Mouse (Mus musculus) MEL (cell line): ENCODE data around the gene Prickle1. TPM values are rescaled to one million over a fixed set of nuclear protein-coding genes. Genes with fewer than 3 reads are reported as not detected.

Source experiments
- DNase-seq: peaks from one replicate; pipeline ENCODE4 v3.0.0; 2011; ENCODE audit warnings: low read depth, low spot score
- H3K27ac ChIP-seq: 2 replicates; pipeline ENCODE4 v1.5.1; 2012; ENCODE audit warnings: low read depth, mild to moderate bottlenecking, control low read depth, low read length, moderate library complexity; ENCODE audit not compliant: control insufficient read depth
- H3K27me3 ChIP-seq, 2 experiments: fragments of 150-350 bp in 1 of 2; sonication (generic) in 1 of 2; 2 replicates each; pipeline ENCODE4 v1.6.1; 2012; ENCODE audit warnings: low read length in 2 of 2, mild to moderate bottlenecking in 2 of 2, improper control_type of control experiment in 1 of 2, moderate library complexity in 1 of 2; ENCODE audit not compliant: insufficient read depth in 2 of 2, control insufficient read depth in 1 of 2
- H3K36me3 ChIP-seq, 2 experiments: 2 replicates each; pipeline ENCODE4 v1.6.1; 2012 to 2014; ENCODE audit warnings: low read length in 2 of 2, improper control_type of control experiment in 1 of 2, inconsistent platforms in 1 of 2, mild to moderate bottlenecking in 1 of 2; ENCODE audit not compliant: insufficient read depth in 2 of 2, control insufficient read depth in 1 of 2
- H3K4me1 ChIP-seq, 2 experiments: fragments of 150-350 bp in 1 of 2; sonication (generic) in 1 of 2; 2 replicates each; pipeline ENCODE4 v1.6.1; 2012; ENCODE audit warnings: low read length in 2 of 2, improper control_type of control experiment in 1 of 2, mild to moderate bottlenecking in 1 of 2; ENCODE audit not compliant: insufficient read depth in 2 of 2, control insufficient read depth in 1 of 2
- H3K4me3 ChIP-seq, 2 experiments: fragments of 150-350 bp in 1 of 2; sonication (generic) in 1 of 2; 2 replicates each; pipeline ENCODE4 v1.5.1; 2012; ENCODE audit warnings: low read depth in 2 of 2, low read length in 2 of 2, mild to moderate bottlenecking in 2 of 2, moderate library complexity in 2 of 2, control low read depth in 1 of 2, improper control_type of control experiment in 1 of 2; ENCODE audit not compliant: control insufficient read depth in 1 of 2, insufficient read depth in 1 of 2
- H3K79me2 ChIP-seq: 2 replicates; pipeline ENCODE4 v1.6.1; 2012; ENCODE audit warnings: mild to moderate bottlenecking, low read length, moderate library complexity; ENCODE audit not compliant: control insufficient read depth, poor library complexity, insufficient read depth
- H3K9ac ChIP-seq: 2 replicates; pipeline ENCODE4 v1.6.1; 2012; ENCODE audit warnings: low read depth, mild to moderate bottlenecking, control low read depth, low read length, moderate library complexity; ENCODE audit not compliant: control insufficient read depth, poor library complexity, severe bottlenecking
- H3K9me3 ChIP-seq: fragments of 150-350 bp; sonication (generic); replicated peaks from 2 replicates; pipeline ENCODE4 v1.6.1; 2012; ENCODE audit warnings: mild to moderate bottlenecking, low read length, improper control_type of control experiment, moderate library complexity; ENCODE audit not compliant: insufficient read depth
- EP300 ChIP-seq, 2 experiments: IDR thresholded peaks; 2 replicates each; pipeline ENCODE4 v1.6.1; 2011; ENCODE audit warnings: improper control_type of control experiment in 2 of 2, low read length in 2 of 2, low read depth in 1 of 2, mild to moderate bottlenecking in 1 of 2
- MAX ChIP-seq: IDR thresholded peaks from 2 replicates; pipeline ENCODE4 v1.6.1; 2011; ENCODE audit warnings: low read length, improper control_type of control experiment
- MAZ ChIP-seq: IDR thresholded peaks from 2 replicates; pipeline ENCODE4 v1.6.1; 2012; ENCODE audit warnings: low read depth, mild to moderate bottlenecking, inconsistent platforms, low read length, improper control_type of control experiment
- MEF2A ChIP-seq: IDR thresholded peaks from 2 replicates; pipeline ENCODE4 v1.6.1; 2014; ENCODE audit warnings: low read depth, mild to moderate bottlenecking, inconsistent platforms, low read length, improper control_type of control experiment; ENCODE audit not compliant: poor library complexity, insufficient replicate concordance, severe bottlenecking; ENCODE audit errors: extremely low read depth
- NRF1 ChIP-seq: IDR thresholded peaks from 2 replicates; pipeline ENCODE4 v1.6.1; 2014; ENCODE audit warnings: low read depth, mild to moderate bottlenecking, inconsistent platforms, low read length, improper control_type of control experiment, moderate library complexity; ENCODE audit not compliant: poor library complexity, insufficient read depth, severe bottlenecking
- POLR2A ChIP-seq, 2 experiments: IDR thresholded peaks; 2 replicates each; pipeline ENCODE4 v1.6.1; 2011 to 2012; ENCODE audit warnings: low read length in 2 of 2, mild to moderate bottlenecking in 2 of 2, control low read depth in 1 of 2, improper control_type of control experiment in 1 of 2, low read depth in 1 of 2, moderate library complexity in 1 of 2; ENCODE audit not compliant: control insufficient read depth in 1 of 2, insufficient read depth in 1 of 2, poor library complexity in 1 of 2
- SMC3 ChIP-seq: IDR thresholded peaks from 2 replicates; pipeline ENCODE4 v1.6.1; 2011; ENCODE audit warnings: low read depth, low read length, improper control_type of control experiment
- USF2 ChIP-seq, 2 experiments: IDR thresholded peaks; 2 replicates each; pipeline ENCODE4 v1.6.1; 2011 to 2012; ENCODE audit warnings: improper control_type of control experiment in 2 of 2, low read length in 2 of 2, borderline replicate concordance in 1 of 2, inconsistent platforms in 1 of 2, low read depth in 1 of 2, mild to moderate bottlenecking in 1 of 2; ENCODE audit not compliant: insufficient read depth in 1 of 2
- ZC3H11A ChIP-seq: IDR thresholded peaks from 2 replicates; pipeline ENCODE4 v1.6.1; 2012; ENCODE audit warnings: low read depth, mild to moderate bottlenecking, inconsistent platforms, low read length, improper control_type of control experiment
- ZMIZ1 ChIP-seq: IDR thresholded peaks from 2 replicates; pipeline ENCODE4 v1.6.1; 2012; ENCODE audit warnings: low read depth, mild to moderate bottlenecking, inconsistent platforms, low read length, improper control_type of control experiment, moderate library complexity
- ZNF384 ChIP-seq: IDR thresholded peaks from 2 replicates; pipeline ENCODE4 v1.6.1; 2012; ENCODE audit warnings: low read depth, mild to moderate bottlenecking, inconsistent platforms, low read length, improper control_type of control experiment
- polyA plus RNA-seq, 2 experiments: library from polyadenylated mRNA; stranded (reverse) in 1 of 2; unstranded in 1 of 2; fragments of >175 nt in 1 of 2; fragments of >200 nt in 1 of 2; gene quantifications; 2 replicates each; pipeline versions ENCODE4 v1.2.1 to v1.2.4; 2012; ENCODE audit warnings: low replicate concordance in 2 of 2, low read depth in 1 of 2; ENCODE audit not compliant: insufficient read length in 2 of 2, insufficient read depth in 1 of 2, missing spikeins in 1 of 2
- total RNA-seq: library from RNA; depleted of rRNA; stranded (reverse); fragments of 300-350 nt; gene quantifications from 2 replicates; pipeline ENCODE4 v1.2.3, GENCODE M21; 2012

Gene Prickle1
- total and polyA plus RNA-seq, 3 experiments, result 0.08 TPM; not detected in 2

GRCm38 (mm10) chr15:93594296-93594887, 1.3 kb downstream of the Prickle1 start:
- Histone ChIP-seq H3K9me3 (no peaks in the 10 kb centered on the region), H3K36me3 (no peaks in the 10 kb centered on the region), H3K4me3 (no peak overlapping the region), H3K27ac (no peak overlapping the region), H3K79me2 (no peaks in the 10 kb centered on the region), H3K4me1 (no peaks in the 10 kb centered on the region), H3K9ac (no peak overlapping the region), H3K27me3 (no peaks in the 10 kb centered on the region)
- DNase-seq, result no peak
- no peak for TF ChIP-seq SMC3

GRCm38 (mm10) chr15:93592596-93592995, 3.1 kb downstream of the Prickle1 start:
- Histone ChIP-seq H3K4me3 (no peak overlapping the region), H3K27me3 (no peaks in the 10 kb centered on the region), H3K4me1 (no peaks in the 10 kb centered on the region), H3K9ac (no peak overlapping the region), H3K27ac (no peak overlapping the region), H3K36me3 (no peaks in the 10 kb centered on the region), H3K9me3 (no peaks in the 10 kb centered on the region), H3K79me2 (no peaks in the 10 kb centered on the region)
- DNase-seq, result no peak
- TF ChIP-seq EP300 (IDR thresholded peaks at IDR 0.05; ENCODE audit: low read depth in 1 of 2, low read length in 2 of 2), result no peak

- Histone ChIP-seq H3K4me1 (no peaks in the 10 kb centered on the region), H3K9me3 (no peaks in the 10 kb centered on the region), H3K27ac (no peak overlapping the region), H3K9ac (no peak overlapping the region), H3K4me3 (no peak overlapping the region), H3K36me3 (no peaks in the 10 kb centered on the region), H3K27me3 (no peaks in the 10 kb centered on the region), H3K79me2 (no peaks in the 10 kb centered on the region)
- TF ChIP-seq MEF2A (no peak), ZNF384 (no peak), USF2 (IDR thresholded peaks at IDR 0.05; ENCODE audit: borderline replicate concordance in 1 of 2, insufficient read depth in 1 of 2, low read depth in 1 of 2, low read length in 2 of 2) (no peak), NRF1 (no peak), ZC3H11A (no peak), MAZ (no peak), POLR2A (IDR thresholded peaks at IDR 0.05; ENCODE audit: control insufficient read depth in 1 of 2, insufficient read depth in 1 of 2, low read depth in 1 of 2, low read length in 2 of 2, poor library complexity in 1 of 2) (no peak), ZMIZ1 (no peak), MAX (no peak)
- DNase-seq, result no peak
Observed at GRCm38 (mm10) chr15:93591831-93592321, 3.8 kb downstream of the Prickle1 start.
